Mouse (Mus musculus): ENCODE measurements around the gene Fbxo47. TPM values are rescaled to one million over a fixed set of nuclear protein-coding genes. Genes with fewer than 3 reads are reported as not detected.

Fbxo47 gene
- total RNA-seq (2014; rRNA removed) (0.38 and 0.80 TPM in 2 replicates), polyA plus RNA-seq (2015; fragmentation: Nextera tagmentation; extraction: Ambion mirVana) (0.33 and 0.88 TPM in 2 replicates)

- peak; percentile 96 for ATAC-seq (ENCODE audit: low FRiP score)
- peak within 1 kb of the TSS; percentile 58 for H3K4me2 ChIP-seq (ENCODE audit: low read depth, low read length, poor library complexity, severe bottlenecking)
- peak within 1 kb of the TSS; percentile 87 for H3K27ac ChIP-seq (ENCODE audit: low read depth, low read length)
- under 1% methylated on average over 37 of the region's 37 CpGs for WGBS
- no peaks in the 10 kb centered on the region for H3K27me3 ChIP-seq (ENCODE audit: insufficient read depth, low read length)
- H3K9ac ChIP-seq (replicated peaks; ENCODE audit: low read length, poor library complexity, severe bottlenecking), result peak within 1 kb of the TSS; percentile 59
- no peaks in the 10 kb centered on the region for H3K9me3 ChIP-seq (ENCODE audit: low read length)
- no peaks in the 10 kb centered on the region for H3K36me3 ChIP-seq (ENCODE audit: insufficient read depth, low read length)
- no peaks in the 10 kb centered on the region for H3K4me1 ChIP-seq (ENCODE audit: insufficient read depth, low read length)
- TF ChIP-seq CTCF (IDR thresholded peaks at IDR 0.05), result peak; percentile 73
- DNase-seq (ENCODE audit: low spot score), result peak; percentile 99
- H3K4me3 ChIP-seq (ENCODE audit: low read depth, low read length), result peak within 1 kb of the TSS; percentile 56
Observed at GRCm38 (mm10) chr11:97883918-97884600, at the start of gene Fbxo47. Gene Fbxo47 (minus strand): TSS chr11:97884154.

GRCm38 (mm10) chr11:97933553-97933952 lies 49.6 kb upstream of the Fbxo47 start:
- TF ChIP-seq CTCF (IDR thresholded peaks at IDR 0.05), result no peak
- Histone ChIP-seq H3K9me3 (ENCODE audit: low read length) (no peaks in the 10 kb centered on the region), H3K36me3 (ENCODE audit: insufficient read depth, low read length) (no peaks in the 10 kb centered on the region), H3K27ac (ENCODE audit: low read depth, low read length) (no peak overlapping the region), H3K9ac (replicated peaks; ENCODE audit: low read length, poor library complexity, severe bottlenecking) (no peak overlapping the region), H3K27me3 (ENCODE audit: insufficient read depth, low read length) (no peaks in the 10 kb centered on the region), H3K4me3 (ENCODE audit: low read depth, low read length) (no peak overlapping the region), H3K4me1 (ENCODE audit: insufficient read depth, low read length) (no peaks in the 10 kb centered on the region), H3K4me2 (ENCODE audit: low read depth, low read length, poor library complexity, severe bottlenecking) (no peak overlapping the region)
- ATAC-seq (ENCODE audit: low FRiP score) (no peak), DNase-seq (ENCODE audit: low spot score) (no peak)
- WGBS, result 77% methylated on average over 1 of the region's 1 CpGs

- Histone ChIP-seq H3K9me3 (ENCODE audit: low read length) (no peaks in the 10 kb centered on the region), H3K27me3 (ENCODE audit: insufficient read depth, low read length) (no peaks in the 10 kb centered on the region), H3K27ac (ENCODE audit: low read depth, low read length) (no peak overlapping the region), H3K4me3 (ENCODE audit: low read depth, low read length) (no peak overlapping the region), H3K36me3 (ENCODE audit: insufficient read depth, low read length) (no peaks in the 10 kb centered on the region), H3K4me1 (ENCODE audit: insufficient read depth, low read length) (no peaks in the 10 kb centered on the region), H3K4me2 (ENCODE audit: low read depth, low read length, poor library complexity, severe bottlenecking) (no peak overlapping the region), H3K9ac (replicated peaks; ENCODE audit: low read length, poor library complexity, severe bottlenecking) (no peak overlapping the region)
- no peak for DNase-seq (ENCODE audit: low spot score)
- no peak for ATAC-seq (ENCODE audit: low FRiP score)
- WGBS, result 72% methylated on average over 4 of the region's 4 CpGs
- no peak for TF ChIP-seq CTCF (IDR thresholded peaks at IDR 0.05)
Observed at GRCm38 (mm10) chr11:97928905-97929304, 45.0 kb upstream of the Fbxo47 start.

GRCm38 (mm10) chr11:97924217-97924616 lies 40.3 kb upstream of the Fbxo47 start:
- no peaks in the 10 kb centered on the region for H3K27me3 ChIP-seq (ENCODE audit: insufficient read depth, low read length)
- no peaks in the 10 kb centered on the region for H3K9me3 ChIP-seq (ENCODE audit: low read length)
- H3K9ac ChIP-seq (replicated peaks; ENCODE audit: low read length, poor library complexity, severe bottlenecking), result no peak overlapping the region
- 85% methylated on average over 10 of the region's 10 CpGs for WGBS
- no peak overlapping the region for H3K4me2 ChIP-seq (ENCODE audit: low read depth, low read length, poor library complexity, severe bottlenecking)
- H3K27ac ChIP-seq (ENCODE audit: low read depth, low read length), result no peak overlapping the region
- TF ChIP-seq CTCF (IDR thresholded peaks at IDR 0.05), result no peak
- peak; percentile 9 for DNase-seq (ENCODE audit: low spot score)
- H3K36me3 ChIP-seq (ENCODE audit: insufficient read depth, low read length), result no peaks in the 10 kb centered on the region
- H3K4me1 ChIP-seq (ENCODE audit: insufficient read depth, low read length), result no peaks in the 10 kb centered on the region
- H3K4me3 ChIP-seq (ENCODE audit: low read depth, low read length), result no peak overlapping the region
- no peak for ATAC-seq (ENCODE audit: low FRiP score)

- Histone ChIP-seq H3K4me3 (ENCODE audit: low read depth, low read length) (no peak overlapping the region), H3K4me2 (ENCODE audit: low read depth, low read length, poor library complexity, severe bottlenecking) (no peak overlapping the region), H3K9ac (replicated peaks; ENCODE audit: low read length, poor library complexity, severe bottlenecking) (no peak overlapping the region), H3K36me3 (ENCODE audit: insufficient read depth, low read length) (no peaks in the 10 kb centered on the region), H3K27ac (ENCODE audit: low read depth, low read length) (no peak overlapping the region), H3K4me1 (ENCODE audit: insufficient read depth, low read length) (no peaks in the 10 kb centered on the region), H3K27me3 (ENCODE audit: insufficient read depth, low read length) (no peaks in the 10 kb centered on the region), H3K9me3 (ENCODE audit: low read length) (no peaks in the 10 kb centered on the region)
- no peak for DNase-seq (ENCODE audit: low spot score)
- WGBS, result 87% methylated on average over 9 of the region's 9 CpGs
- ATAC-seq (ENCODE audit: low FRiP score), result no peak
- TF ChIP-seq CTCF (IDR thresholded peaks at IDR 0.05), result no peak
Observed at GRCm38 (mm10) chr11:97923639-97924038, 39.7 kb upstream of the Fbxo47 start.

- no peak overlapping the region for H3K9ac ChIP-seq (replicated peaks; ENCODE audit: low read length, poor library complexity, severe bottlenecking)
- ATAC-seq (ENCODE audit: low FRiP score), result no peak
- no peaks in the 10 kb centered on the region for H3K9me3 ChIP-seq (ENCODE audit: low read length)
- H3K36me3 ChIP-seq (ENCODE audit: insufficient read depth, low read length), result no peaks in the 10 kb centered on the region
- no peak for TF ChIP-seq CTCF (IDR thresholded peaks at IDR 0.05)
- H3K4me3 ChIP-seq (ENCODE audit: low read depth, low read length), result no peak overlapping the region
- H3K27ac ChIP-seq (ENCODE audit: low read depth, low read length), result no peak overlapping the region
- no peaks in the 10 kb centered on the region for H3K27me3 ChIP-seq (ENCODE audit: insufficient read depth, low read length)
- H3K4me2 ChIP-seq (ENCODE audit: low read depth, low read length, poor library complexity, severe bottlenecking), result no peak overlapping the region
- WGBS, result 97% methylated on average over 6 of the region's 6 CpGs
- DNase-seq (ENCODE audit: low spot score), result no peak
- no peaks in the 10 kb centered on the region for H3K4me1 ChIP-seq (ENCODE audit: insufficient read depth, low read length)
Observed at GRCm38 (mm10) chr11:97915974-97916503, 32.1 kb upstream of the Fbxo47 start.
